Mouse (Mus musculus) lung, adult 2 months (tissue): ENCODE data around the gene Csnk1e.

Source experiments
- CTCF ChIP-seq: fragments of 200-500 bp; IDR thresholded peaks from 2 replicates; pipeline ENCODE4 v1.5.1; 2011; ENCODE audit warnings: mild to moderate bottlenecking, low read length, control low read depth; ENCODE audit not compliant: insufficient read depth
- POLR2A ChIP-seq: fragments of 200-500 bp; IDR thresholded peaks from 2 replicates; pipeline ENCODE4 v1.6.1; 2011; ENCODE audit warnings: low read depth, mild to moderate bottlenecking, control low read depth, low read length, borderline replicate concordance; ENCODE audit errors: extremely low read depth

DNA sequence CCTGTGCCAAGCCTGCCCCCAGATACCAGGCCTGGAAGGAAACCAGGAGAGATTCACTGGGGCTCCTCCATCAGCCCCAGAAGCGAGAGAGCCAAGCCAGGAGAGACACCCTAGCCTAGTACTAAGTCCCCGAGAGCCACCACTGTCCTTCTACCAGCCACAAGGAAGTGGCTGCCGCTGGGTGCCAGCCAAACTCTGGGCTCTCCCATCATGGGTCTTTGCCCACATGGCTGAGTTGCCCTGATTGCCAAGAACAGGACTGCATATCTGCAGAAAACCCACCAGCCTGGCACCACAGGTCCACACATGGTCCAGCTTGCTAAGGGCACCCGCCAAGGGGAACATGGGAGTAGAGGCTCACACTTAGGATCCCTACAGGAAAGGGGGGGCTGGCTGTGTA lies 15.1 kb downstream of the Csnk1e start:
- no peak for TF ChIP-seq CTCF
- no peak for TF ChIP-seq POLR2A
